Mouse (Mus musculus) heart, postnatal 0 days (tissue): ENCODE measurements around the gene Tcf3. TPM values are rescaled to one million over a fixed set of nuclear protein-coding genes. Genes with fewer than 3 reads are reported as not detected.
A peak's percentile ranks its signal among the peaks of the same experiment; 100 is the strongest.

Experiments
- ATAC-seq: fragments of 200-750 bp; cut with Nextera tagmentation; 2 replicates; pipeline ENCODE4 v1.8.0; 2017; ENCODE audit warnings: low read depth, moderate number of reproducible peaks, moderate library complexity; ENCODE audit not compliant: insufficient read depth
- DNase-seq: peaks from one replicate; pipeline ENCODE4 v3.0.0-alpha.2; 2016; ENCODE audit warnings: low spot score
- H3K27ac ChIP-seq: fragments of 300-500 bp; sonication (generic); 2 replicates; pipeline ENCODE4 v1.5.1; 2014; ENCODE audit warnings: low read depth, mild to moderate bottlenecking
- H3K27me3 ChIP-seq: fragments of 300-500 bp; sonication (generic); 2 replicates; pipeline ENCODE4 v1.6.1; 2014; ENCODE audit warnings: low read length, mixed read lengths; ENCODE audit not compliant: control insufficient read depth, insufficient read depth
- H3K36me3 ChIP-seq: fragments of 300-500 bp; sonication (generic); replicated peaks from 2 replicates; pipeline ENCODE4 v1.6.1; 2014; ENCODE audit warnings: low read length, mixed read lengths; ENCODE audit not compliant: control insufficient read depth, insufficient read depth
- H3K4me1 ChIP-seq: fragments of 300-500 bp; sonication (generic); 2 replicates; pipeline ENCODE4 v1.6.1; 2014; ENCODE audit warnings: antibody characterized with exemption; ENCODE audit not compliant: control insufficient read depth, insufficient read depth
- H3K4me2 ChIP-seq: fragments of 300-500 bp; sonication (generic); 2 replicates; pipeline ENCODE4 v1.6.1; 2014; ENCODE audit warnings: low read depth, mild to moderate bottlenecking, low read length, moderate library complexity
- H3K4me3 ChIP-seq: fragments of 300-500 bp; sonication (generic); 2 replicates; pipeline ENCODE4 v1.5.1; 2014; ENCODE audit warnings: low read depth, low read length
- H3K9ac ChIP-seq: fragments of 300-500 bp; sonication (generic); replicated peaks from 2 replicates; pipeline ENCODE4 v1.6.1; 2014; ENCODE audit warnings: low read depth, low read length, mixed read lengths
- H3K9me3 ChIP-seq: fragments of 300-500 bp; sonication (generic); replicated peaks from 2 replicates; pipeline ENCODE4 v1.6.1; 2016; ENCODE audit warnings: low read length; ENCODE audit not compliant: control insufficient read depth
- CTCF ChIP-seq: IDR thresholded peaks from 2 replicates; pipeline ENCODE4 v1.5.1; 2016; ENCODE audit warnings: antibody characterized with exemption, control low read depth, low read depth
- EP300 ChIP-seq: IDR thresholded peaks from 2 replicates; pipeline ENCODE4 v1.6.1; 2016; ENCODE audit warnings: antibody characterized with exemption, low read depth
- WGBS: fragments of 180-500 bp; shearing (Covaris S2); extraction: QIAGEN DNeasy Blood & Tissue Kit; methylation state at CpG from one replicate; pipeline ENCODE4 v1.1.7; 2014; 5-methylcytosine and 5-hydroxymethylcytosine counted together
- polyA plus RNA-seq: library from polyadenylated mRNA; unstranded; fragments of >200 nt; fragmentation: Nextera tagmentation; extraction: Ambion mirVana; gene quantifications from 2 replicates; pipeline ENCODE4 v1.2.1, GENCODE M21; 2015
- total RNA-seq: library from RNA; depleted of rRNA; stranded (reverse); fragments of >200 nt; gene quantifications from 2 replicates; pipeline ENCODE4 v1.2.3, GENCODE M21; 2014; ENCODE audit warnings: low replicate concordance

Tcf3 gene
- total and polyA plus RNA-seq, 2 experiments from 2014 or later, result 20.6 to 77.8 TPM

GRCm38 (mm10) chr10:80418311-80418710 lies 15.1 kb downstream of the Tcf3 start:
- ATAC-seq, result no peak
- no peaks in the 10 kb centered on the region for H3K9me3 ChIP-seq
- peaks cover 85% of the 10 kb centered on the region for H3K36me3 ChIP-seq
- H3K4me1 ChIP-seq, result peaks cover 5% of the 10 kb centered on the region; the same call in 1 of the 2 replicates
- WGBS, result 48% methylated on average over 3 of the region's 3 CpGs
- H3K4me2 ChIP-seq, result no peak overlapping the region
- H3K27ac ChIP-seq, result no peak overlapping the region
- H3K9ac ChIP-seq, result no peak overlapping the region
- no peak overlapping the region for H3K4me3 ChIP-seq
- DNase-seq, result no peak
- TF ChIP-seq CTCF (no peak), EP300 (no peak)
- H3K27me3 ChIP-seq, result no peaks in the 10 kb centered on the region

GRCm38 (mm10) chr10:80417841-80418240 lies 15.6 kb downstream of the Tcf3 start:
- H3K4me2 ChIP-seq, result no peak overlapping the region
- no peak overlapping the region for H3K27ac ChIP-seq
- no peak overlapping the region for H3K4me3 ChIP-seq
- ATAC-seq (no peak), DNase-seq (no peak)
- H3K4me1 ChIP-seq, result peaks cover 5% of the 10 kb centered on the region; the same call in 1 of the 2 replicates
- TF ChIP-seq CTCF, result no peak
- no peaks in the 10 kb centered on the region for H3K27me3 ChIP-seq
- peaks cover 89% of the 10 kb centered on the region for H3K36me3 ChIP-seq
- no peak overlapping the region for H3K9ac ChIP-seq
- 91% methylated on average over 1 of the region's 1 CpGs for WGBS
- H3K9me3 ChIP-seq, result no peaks in the 10 kb centered on the region

GRCm38 (mm10) chr10:80417371-80417770 lies 16.1 kb downstream of the Tcf3 start:
- WGBS, result 93% methylated on average over 9 of the region's 10 CpGs
- H3K9ac ChIP-seq, result no peak overlapping the region
- no peak overlapping the region for H3K4me2 ChIP-seq
- no peak overlapping the region for H3K27ac ChIP-seq
- H3K4me1 ChIP-seq, result peaks cover 3% of the 10 kb centered on the region; the same call in 1 of the 2 replicates
- no peak overlapping the region for H3K4me3 ChIP-seq
- DNase-seq (no peak), ATAC-seq (no peak)
- H3K9me3 ChIP-seq, result no peaks in the 10 kb centered on the region
- H3K27me3 ChIP-seq, result no peaks in the 10 kb centered on the region
- peaks cover 93% of the 10 kb centered on the region for H3K36me3 ChIP-seq
- TF ChIP-seq EP300, result no peak
- TF ChIP-seq CTCF, result no peak

- Histone ChIP-seq H3K36me3 (peaks cover 94% of the 10 kb centered on the region), H3K4me3 (no peak overlapping the region), H3K27ac (no peak overlapping the region), H3K4me2 (no peak overlapping the region), H3K9ac (no peak overlapping the region), H3K27me3 (no peaks in the 10 kb centered on the region), H3K9me3 (no peaks in the 10 kb centered on the region), H3K4me1 (no peaks in the 10 kb centered on the region)
- ATAC-seq (no peak), DNase-seq (no peak)
- WGBS, result 89% methylated on average over 7 of the region's 7 CpGs
- TF ChIP-seq CTCF, result no peak
- TF ChIP-seq EP300, result no peak
These were observed 17.9 kb downstream of the Tcf3 start for GRCm38 (mm10) chr10:80415566-80415965.

GRCm38 (mm10) chr10:80412656-80413541 lies 20.5 kb downstream of the Tcf3 start:
- H3K4me1 ChIP-seq, result no peaks in the 10 kb centered on the region
- no peak for TF ChIP-seq EP300
- TF ChIP-seq CTCF, result no peak
- peaks cover 87% of the 10 kb centered on the region for H3K36me3 ChIP-seq
- ATAC-seq (peak; percentile 52), DNase-seq (no peak)
- 79% methylated on average over 41 of the region's 44 CpGs for WGBS
- H3K27me3 ChIP-seq, result no peaks in the 10 kb centered on the region
- H3K9ac ChIP-seq, result no peak overlapping the region
- no peak overlapping the region for H3K4me3 ChIP-seq
- peak overlapping the region; percentile 30; the same call in 1 of the 2 replicates for H3K27ac ChIP-seq
- H3K9me3 ChIP-seq, result no peaks in the 10 kb centered on the region
- H3K4me2 ChIP-seq, result no peak overlapping the region

GRCm38 (mm10) chr10:80407924-80408323 lies 25.5 kb downstream of the Tcf3 start:
- Histone ChIP-seq H3K9ac (peak overlapping the region; percentile 87; the same call in 1 of the 2 replicates), H3K27ac (no peak overlapping the region), H3K9me3 (no peaks in the 10 kb centered on the region), H3K36me3 (peaks cover 56% of the 10 kb centered on the region), H3K4me1 (peaks cover 18% of the 10 kb centered on the region), H3K4me3 (no peak overlapping the region), H3K4me2 (no peak overlapping the region), H3K27me3 (no peaks in the 10 kb centered on the region)
- ATAC-seq, result no peak
- DNase-seq, result no peak
- TF ChIP-seq CTCF (no peak), EP300 (no peak)
- WGBS, result 47% methylated on average over 4 of the region's 4 CpGs
